Mouse (Mus musculus) left cerebral cortex, postnatal 14 days (tissue): ENCODE measurements around the gene N4bp1. TPM values are rescaled to one million over a fixed set of nuclear protein-coding genes. Genes with fewer than 3 reads are reported as not detected.
A peak's percentile ranks its signal among the peaks of the same experiment; 100 is the strongest.

Experiments
- DNase-seq, 2 experiments: peaks; one replicate each; pipeline ENCODE4 v3.0.0; 2021 to 2022; ENCODE audit warnings: low spot score in 2 of 2, mixed read lengths in 1 of 2
- intact Hi-C: fragments of 180-260 bp; cut with DNase I; formaldehyde crosslinking; loops from one replicate; pipeline ENCODE4 v1.15.1; 2025
- total RNA-seq, 2 experiments: library from RNA; stranded (reverse); gene quantifications; 2 replicates each; pipeline ENCODE4 v1.2.3; 2021

N4bp1 gene
- total RNA-seq, 2 experiments from 2014 or later: 24.8 to 26.3 TPM

GRCm38 (mm10) chr8:86837234-86837633 is 47.8 kb downstream of the N4bp1 start:
- DNase-seq: no peak
- intact Hi-C loops: no loop called here

GRCm38 (mm10) chr8:86835881-86836280 is 49.2 kb downstream of the N4bp1 start:
- DNase-seq: no peak

GRCm38 (mm10) chr8:86834496-86835260 is 50.4 kb downstream of the N4bp1 start:
- intact Hi-C loops: no loop called here

More at GRCm38 (mm10) chr8:86835881-86836280, 49.2 kb downstream of the N4bp1 start:
- intact Hi-C loops: no loop called here

GRCm38 (mm10) chr8:86833937-86834336 is 51.1 kb downstream of the N4bp1 start:
- intact Hi-C loops: no loop called here
- DNase-seq: no peak

More at GRCm38 (mm10) chr8:86834496-86835260, 50.4 kb downstream of the N4bp1 start:
- DNase-seq: no peak

GRCm38 (mm10) chr8:86828925-86829324 is 56.1 kb downstream of the N4bp1 start:
- intact Hi-C loops: no loop called here
- no peak for DNase-seq

- intact Hi-C loops: no loop called here
- DNase-seq: no peak
These were observed 57.9 kb downstream of the N4bp1 start for GRCm38 (mm10) chr8:86827199-86827598.

GRCm38 (mm10) chr8:86826538-86826937 is 58.5 kb downstream of the N4bp1 start:
- no peak for DNase-seq
- intact Hi-C loops: no loop called here

GRCm38 (mm10) chr8:86825674-86826448 is 59.2 kb downstream of the N4bp1 start:
- intact Hi-C loops: no loop called here

GRCm38 (mm10) chr8:86824735-86825134 is 60.3 kb downstream of the N4bp1 start:
- intact Hi-C loops: no loop called here
- DNase-seq: no peak

More at GRCm38 (mm10) chr8:86825674-86826448, 59.2 kb downstream of the N4bp1 start:
- DNase-seq: no peak

- intact Hi-C loops: no loop called here
- DNase-seq: no peak
These were observed 64.3 kb downstream of the N4bp1 start for GRCm38 (mm10) chr8:86820756-86821201.

GRCm38 (mm10) chr8:86820186-86820755 is 64.8 kb downstream of the N4bp1 start:
- DNase-seq: no peak
- intact Hi-C loops: no loop called here

- intact Hi-C loops: no loop called here
- DNase-seq: peak in 1 of 2 experiments; percentile 22
These were observed 65.6 kb downstream of the N4bp1 start for GRCm38 (mm10) chr8:86819426-86819825.

- intact Hi-C loops: loop anchor here (5.0 kb wide), 1 partner anchor 93 kb away; no protein-coding TSS in a partner anchor
These were observed 75.8 kb downstream of the N4bp1 start for GRCm38 (mm10) chr8:86808990-86809960.

GRCm38 (mm10) chr8:86808239-86808638 is 76.8 kb downstream of the N4bp1 start:
- intact Hi-C loops: loop anchor here (5.0 kb wide), 1 partner anchor 94 kb away; no protein-coding TSS in a partner anchor
- no peak for DNase-seq

More at GRCm38 (mm10) chr8:86808990-86809960, 75.8 kb downstream of the N4bp1 start:
- no peak for DNase-seq

- DNase-seq: no peak
- intact Hi-C loops: no loop called here
These were observed 83.1 kb downstream of the N4bp1 start for GRCm38 (mm10) chr8:86801988-86802387.

GRCm38 (mm10) chr8:86800966-86801365 is 84.1 kb downstream of the N4bp1 start:
- no peak for DNase-seq
- intact Hi-C loops: no loop called here

GRCm38 (mm10) chr8:86798141-86798540 is 86.9 kb downstream of the N4bp1 start:
- no peak for DNase-seq
- intact Hi-C loops: no loop called here

GRCm38 (mm10) chr8:86797705-86798104 is 87.4 kb downstream of the N4bp1 start:
- DNase-seq: no peak
- intact Hi-C loops: no loop called here

- intact Hi-C loops: no loop called here
- no peak for DNase-seq
These were observed 90.3 kb downstream of the N4bp1 start for GRCm38 (mm10) chr8:86794716-86795115.
